Mouse (Mus musculus) retina, adult 2 months (tissue): ENCODE measurements around the gene Dthd1.

Experiments
- DNase-seq: peaks from one replicate; pipeline ENCODE4 v3.0.0-alpha.2; 2012; ENCODE audit warnings: low read depth, low spot score

Gene Dthd1

GRCm38 (mm10) chr5:62858282-62858681 lies 44.7 kb downstream of the Dthd1 start:
- DNase-seq: no peak

DNA sequence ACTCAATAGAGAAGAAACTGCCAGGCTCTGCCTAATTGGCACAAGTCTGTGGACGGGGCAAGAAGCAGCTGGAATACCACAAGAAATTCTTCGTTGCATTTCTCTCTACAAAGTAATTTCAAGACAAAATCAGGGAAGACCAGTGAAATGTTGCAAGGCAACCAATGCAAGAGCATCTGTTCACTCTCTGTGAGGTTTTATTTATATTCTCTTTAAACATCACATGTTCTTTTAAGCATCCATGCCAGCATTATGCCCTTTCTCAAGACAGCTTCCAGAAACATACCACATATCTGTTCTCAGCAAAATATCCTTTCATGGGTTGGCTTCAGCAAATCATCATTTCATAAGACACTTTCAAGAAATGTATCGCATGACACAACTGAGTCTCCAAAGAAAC lies 50.7 kb downstream of the Dthd1 start:
- DNase-seq: no peak

- DNase-seq: no peak
These were observed 53.4 kb downstream of the Dthd1 start for GRCm38 (mm10) chr5:62867003-62867402.

DNA sequence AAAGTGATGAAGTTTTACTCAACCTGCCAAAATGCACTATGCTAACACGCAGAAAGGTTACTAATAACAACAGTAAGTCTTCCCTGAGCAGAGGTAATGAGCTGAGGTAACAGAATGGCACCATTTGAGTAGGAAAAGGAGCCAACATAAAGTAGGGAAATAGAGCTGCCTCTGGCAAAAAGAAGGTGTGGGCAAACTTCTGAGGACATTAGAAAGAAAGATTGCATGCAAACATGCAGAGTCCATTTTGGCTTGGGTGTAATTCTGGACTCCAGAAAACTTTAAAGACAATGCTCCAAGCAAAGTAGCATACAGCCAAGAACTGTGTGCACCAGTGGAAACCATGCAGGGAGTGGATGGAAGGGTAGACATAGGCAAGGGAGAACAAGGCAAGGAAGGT lies 65.9 kb downstream of the Dthd1 start:
- no peak for DNase-seq

DNA sequence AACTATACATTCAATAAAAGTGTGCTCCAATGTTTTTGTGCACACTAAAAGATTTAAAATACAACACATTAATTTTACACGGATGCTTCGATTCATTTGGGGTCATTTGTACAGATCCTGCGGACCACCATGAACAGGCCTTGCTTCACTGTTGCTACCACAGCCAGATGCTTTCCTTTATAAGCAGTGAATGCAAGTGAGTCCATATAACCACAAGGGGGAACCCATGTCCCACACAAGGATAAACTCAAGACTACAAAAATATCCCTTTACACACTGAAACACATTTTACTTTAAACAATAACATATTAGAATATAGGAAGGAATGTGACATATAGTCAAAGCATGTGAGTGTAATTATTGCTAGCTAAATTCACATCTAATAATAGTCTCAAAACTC lies 81.7 kb downstream of the Dthd1 start:
- peak; percentile 16 for DNase-seq

DNA sequence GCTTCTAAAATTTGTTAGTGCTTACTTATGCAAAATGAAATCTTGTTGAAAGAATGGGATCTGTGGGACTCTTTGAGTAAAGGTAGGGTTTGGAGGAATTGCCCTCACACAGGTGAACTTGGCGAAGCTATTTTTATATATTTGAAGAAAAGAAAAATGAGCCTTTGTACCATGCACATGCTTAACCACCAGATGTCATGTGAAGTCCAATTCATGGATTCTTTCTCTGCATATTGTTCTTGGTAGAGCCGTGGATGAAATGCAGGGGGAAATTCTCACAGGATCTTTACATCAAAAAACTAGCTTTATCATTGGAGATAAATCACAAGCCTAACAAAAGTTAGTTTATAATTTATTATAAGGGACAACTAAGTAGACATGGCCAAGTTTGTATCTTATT lies 93.3 kb downstream of the Dthd1 start:
- no peak for DNase-seq

- DNase-seq: no peak
These were observed 95.5 kb downstream of the Dthd1 start for GRCm38 (mm10) chr5:62909074-62909473.

DNA sequence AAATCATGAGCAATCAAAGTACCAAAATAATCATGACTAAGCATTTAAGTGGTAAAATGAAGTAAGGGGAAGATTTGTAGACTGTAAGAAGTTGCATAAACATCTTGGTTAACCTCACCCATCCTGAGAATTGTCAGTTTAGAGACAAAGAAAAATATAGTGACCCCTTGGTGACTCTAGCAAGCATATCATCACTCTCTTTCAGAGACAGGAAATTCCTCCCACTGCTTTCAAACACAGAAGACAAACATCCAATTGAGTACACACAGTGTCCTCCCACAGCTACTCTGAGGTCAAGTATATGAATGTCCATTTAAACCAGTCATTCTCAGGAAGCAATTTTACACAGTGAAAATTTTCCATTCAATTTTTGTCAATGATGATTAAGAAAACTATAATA lies 111.0 kb downstream of the Dthd1 start:
- no peak for DNase-seq
